Mouse (Mus musculus) kidney, adult 8-10 months (tissue): ENCODE results near the gene Mfsd7a.

Experiments
- DNase-seq, 2 experiments: peaks; one replicate each; pipeline ENCODE4 v3.0.0; 2022

Mfsd7a gene

GRCm38 (mm10) chr5:108431196-108431595 is 17.5 kb downstream of the Mfsd7a start:
- DNase-seq = no peak

- DNase-seq = peak; percentile 45 to 63
Measured at GRCm38 (mm10) chr5:108427186-108427585, 21.5 kb downstream of the Mfsd7a start.

- DNase-seq = no peak
Measured at GRCm38 (mm10) chr5:108423427-108423826, 25.3 kb downstream of the Mfsd7a start.

- DNase-seq = no peak
Measured at GRCm38 (mm10) chr5:108422741-108423140, 25.9 kb downstream of the Mfsd7a start.

- DNase-seq = no peak
Measured at GRCm38 (mm10) chr5:108414711-108415110, 34.0 kb downstream of the Mfsd7a start.

- DNase-seq = no peak
Measured at GRCm38 (mm10) chr5:108406977-108407376, 41.7 kb downstream of the Mfsd7a start.

GRCm38 (mm10) chr5:108405460-108405859 is 43.2 kb downstream of the Mfsd7a start:
- DNase-seq = no peak

- DNase-seq = no peak
Measured at GRCm38 (mm10) chr5:108403453-108403852, 45.2 kb downstream of the Mfsd7a start.
